Mouse (Mus musculus) megakaryocyte, embryonic 14.5 days (primary cell): Measurements from ENCODE around the gene Npepps. TPM values are rescaled to one million over a fixed set of nuclear protein-coding genes. Genes with fewer than 3 reads are reported as not detected.

Experiments
- H3K27me3 ChIP-seq: replicated peaks from 2 replicates; pipeline ENCODE3; 2012; ENCODE audit warnings: inconsistent platforms
- H3K36me3 ChIP-seq: replicated peaks from 2 replicates; pipeline ENCODE3; 2012; ENCODE audit warnings: low read length, inconsistent platforms, mixed read lengths
- H3K4me1 ChIP-seq: 2 replicates; pipeline ENCODE4 v1.6.1; 2012; ENCODE audit warnings: inconsistent platforms
- H3K4me3 ChIP-seq: replicated peaks from 2 replicates; pipeline ENCODE3; 2012; ENCODE audit warnings: moderate library complexity, mild to moderate bottlenecking, inconsistent platforms
- H3K9me3 ChIP-seq: 2 replicates; pipeline ENCODE4 v1.6.1; 2012; ENCODE audit warnings: inconsistent platforms
- FLI1 ChIP-seq: IDR thresholded peaks from 2 replicates; pipeline ENCODE4 v1.6.1; 2012; ENCODE audit warnings: low read length, inconsistent platforms, mixed read lengths
- GATA1 ChIP-seq: IDR thresholded peaks from 3 replicates; pipeline ENCODE4 v1.6.1; 2012; ENCODE audit warnings: mixed read lengths, low read length, inconsistent platforms, borderline replicate concordance
- polyA plus RNA-seq: library from polyadenylated mRNA; stranded (reverse); fragments of >175 nt; gene quantifications from 2 replicates; pipeline ENCODE4 v1.2.3, GENCODE M21; 2012; ENCODE audit warnings: low replicate concordance; ENCODE audit not compliant: insufficient read depth

Npepps gene
- polyA plus RNA-seq, 1 experiment = 50.1 TPM

GRCm38 (mm10) chr11:97246510-97247159 is 33.8 kb downstream of the Npepps start:
- H3K9me3 ChIP-seq = no peaks in the 10 kb centered on the region
- H3K4me1 ChIP-seq = peaks cover 17% of the 10 kb centered on the region
- no peaks in the 10 kb centered on the region for H3K27me3 ChIP-seq
- H3K4me3 ChIP-seq = no peak overlapping the region
- peaks cover 75% of the 10 kb centered on the region for H3K36me3 ChIP-seq
- TF ChIP-seq FLI1 (no peak), GATA1 (no peak)

DNA sequence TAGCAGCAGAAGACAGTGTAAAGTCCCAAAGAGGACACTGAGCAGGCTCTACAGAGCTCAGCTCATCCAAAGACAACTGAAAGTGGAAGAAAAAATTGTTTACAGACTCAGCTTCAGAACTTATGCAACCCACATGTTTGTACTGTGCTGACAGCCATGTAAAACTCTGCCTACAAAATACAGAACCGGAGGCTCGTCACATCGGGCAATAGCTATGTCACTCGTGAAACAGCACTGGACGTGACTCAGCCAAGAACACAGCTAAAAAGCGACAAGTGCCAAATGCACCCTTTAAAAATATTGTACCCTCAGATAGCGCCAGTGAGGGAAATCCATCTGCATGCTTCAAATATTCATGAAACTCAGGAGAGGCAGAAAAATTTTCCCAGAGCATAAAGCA is 39.1 kb downstream of the Npepps start:
- H3K4me1 ChIP-seq = peaks cover 29% of the 10 kb centered on the region
- TF ChIP-seq GATA1 (no peak), FLI1 (no peak)
- no peaks in the 10 kb centered on the region for H3K9me3 ChIP-seq
- peak overlapping the region; percentile 33 for H3K4me3 ChIP-seq
- H3K36me3 ChIP-seq = peaks cover 83% of the 10 kb centered on the region
- H3K27me3 ChIP-seq = no peaks in the 10 kb centered on the region

GRCm38 (mm10) chr11:97237976-97238375 is 42.5 kb downstream of the Npepps start:
- Histone ChIP-seq H3K9me3 (no peaks in the 10 kb centered on the region), H3K27me3 (no peaks in the 10 kb centered on the region), H3K36me3 (peaks cover 86% of the 10 kb centered on the region), H3K4me3 (no peak overlapping the region), H3K4me1 (peaks cover 23% of the 10 kb centered on the region)
- TF ChIP-seq GATA1 = no peak
- TF ChIP-seq FLI1 = no peak

GRCm38 (mm10) chr11:97232436-97232835 is 48.0 kb downstream of the Npepps start:
- no peak overlapping the region for H3K4me3 ChIP-seq
- peaks cover 93% of the 10 kb centered on the region for H3K36me3 ChIP-seq
- H3K4me1 ChIP-seq = no peaks in the 10 kb centered on the region
- no peaks in the 10 kb centered on the region for H3K9me3 ChIP-seq
- no peak for TF ChIP-seq FLI1
- TF ChIP-seq GATA1 = no peak
- H3K27me3 ChIP-seq = no peaks in the 10 kb centered on the region

- TF ChIP-seq GATA1 = no peak
- no peak for TF ChIP-seq FLI1
- Histone ChIP-seq H3K36me3 (peaks cover 94% of the 10 kb centered on the region), H3K9me3 (no peaks in the 10 kb centered on the region), H3K4me3 (no peak overlapping the region), H3K27me3 (no peaks in the 10 kb centered on the region), H3K4me1 (no peaks in the 10 kb centered on the region)
These were observed 51.0 kb downstream of the Npepps start for GRCm38 (mm10) chr11:97229396-97229795.

DNA sequence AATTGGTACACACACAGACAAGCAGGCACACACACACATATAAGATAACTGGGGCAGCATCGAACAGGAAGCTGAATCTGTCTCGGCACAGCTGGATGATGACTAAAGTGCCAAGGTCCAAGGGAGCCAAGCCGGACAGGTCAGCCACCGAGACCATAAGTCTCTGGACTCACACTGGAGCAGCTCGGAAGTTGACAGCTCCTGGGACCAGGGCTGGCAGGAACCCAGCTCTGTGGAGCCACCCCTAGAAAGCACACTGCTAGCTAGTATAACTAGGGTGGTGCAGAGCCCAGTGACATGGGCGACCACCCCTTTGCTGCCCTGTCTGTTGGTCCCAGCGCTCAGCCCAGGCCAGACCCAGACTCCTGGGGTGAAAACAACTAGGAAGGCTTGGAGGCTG is 51.5 kb downstream of the Npepps start:
- TF ChIP-seq FLI1 (no peak), GATA1 (no peak)
- no peaks in the 10 kb centered on the region for H3K9me3 ChIP-seq
- H3K4me1 ChIP-seq = no peaks in the 10 kb centered on the region
- H3K4me3 ChIP-seq = no peak overlapping the region
- H3K27me3 ChIP-seq = no peaks in the 10 kb centered on the region
- H3K36me3 ChIP-seq = peaks cover 94% of the 10 kb centered on the region

- Histone ChIP-seq H3K9me3 (no peaks in the 10 kb centered on the region), H3K4me1 (no peaks in the 10 kb centered on the region), H3K4me3 (no peak overlapping the region), H3K36me3 (peaks cover 95% of the 10 kb centered on the region), H3K27me3 (no peaks in the 10 kb centered on the region)
- TF ChIP-seq FLI1 (no peak), GATA1 (no peak)
These were observed 54.3 kb downstream of the Npepps start for GRCm38 (mm10) chr11:97226131-97226530.

DNA sequence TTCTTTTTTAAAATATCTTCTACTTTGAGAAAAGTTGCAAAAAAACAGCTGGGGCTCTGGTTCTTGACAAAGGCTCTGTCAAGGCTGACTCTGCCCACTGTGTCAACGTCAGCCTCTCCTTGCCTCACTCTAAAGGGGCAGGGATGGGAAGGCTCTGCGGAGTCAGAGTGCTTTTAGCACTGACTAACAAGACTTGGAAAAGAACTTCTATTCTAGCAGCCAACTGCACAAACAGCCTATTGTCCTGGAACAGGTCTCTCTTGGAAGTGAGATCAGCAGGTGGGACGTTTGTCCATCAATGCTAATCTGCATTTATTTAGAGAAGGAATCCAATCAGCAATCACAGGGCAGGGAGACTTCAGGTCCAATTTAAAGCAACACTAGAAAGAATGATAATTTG is 57.0 kb downstream of the Npepps start:
- H3K4me1 ChIP-seq = no peaks in the 10 kb centered on the region
- no peaks in the 10 kb centered on the region for H3K27me3 ChIP-seq
- TF ChIP-seq FLI1 = no peak
- TF ChIP-seq GATA1 = no peak
- H3K4me3 ChIP-seq = no peak overlapping the region
- H3K9me3 ChIP-seq = no peaks in the 10 kb centered on the region
- peaks cover 95% of the 10 kb centered on the region for H3K36me3 ChIP-seq

DNA sequence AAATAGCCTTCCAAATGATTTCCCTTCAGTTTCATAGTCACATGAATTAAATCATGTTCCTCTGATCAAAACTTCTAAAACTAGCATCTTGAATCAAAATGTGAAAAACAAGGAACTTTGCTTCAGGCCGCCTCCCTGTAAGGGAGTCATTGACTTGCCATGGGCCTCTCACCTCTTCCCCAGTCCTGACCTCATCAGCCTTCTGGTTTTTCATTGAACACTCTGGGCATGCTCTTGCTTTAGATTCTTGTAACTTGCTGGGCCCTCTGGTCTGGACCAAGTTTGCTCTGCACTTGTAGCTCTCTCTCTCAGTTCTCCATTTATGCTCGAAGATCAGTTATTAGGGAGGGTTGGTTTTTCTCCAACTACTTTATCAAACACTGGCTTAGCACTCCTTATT is 58.8 kb downstream of the Npepps start:
- Histone ChIP-seq H3K36me3 (peaks cover 95% of the 10 kb centered on the region), H3K4me3 (no peak overlapping the region), H3K9me3 (no peaks in the 10 kb centered on the region), H3K4me1 (no peaks in the 10 kb centered on the region), H3K27me3 (no peaks in the 10 kb centered on the region)
- TF ChIP-seq FLI1 (no peak), GATA1 (no peak)

DNA sequence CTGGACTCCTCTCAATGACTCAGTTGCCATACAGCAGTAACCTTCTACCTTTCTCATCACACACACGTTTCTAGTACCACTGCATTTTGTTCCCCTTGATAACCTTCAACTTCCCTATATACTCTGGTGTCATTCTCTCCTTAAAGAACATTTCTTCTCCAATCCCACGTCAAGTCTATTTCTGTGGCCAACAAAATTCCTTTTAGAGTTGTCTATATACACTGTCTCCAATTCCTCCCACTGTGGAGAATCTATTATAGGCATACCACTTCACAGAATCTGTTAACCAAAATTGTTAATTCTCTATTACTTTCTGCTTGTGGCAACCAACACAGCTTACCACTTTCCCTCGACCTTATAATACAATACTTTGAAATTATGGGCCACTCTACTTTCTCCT is 60.2 kb downstream of the Npepps start:
- Histone ChIP-seq H3K36me3 (peaks cover 93% of the 10 kb centered on the region), H3K4me3 (no peak overlapping the region), H3K27me3 (no peaks in the 10 kb centered on the region), H3K9me3 (no peaks in the 10 kb centered on the region), H3K4me1 (no peaks in the 10 kb centered on the region)
- TF ChIP-seq GATA1 (no peak), FLI1 (no peak)

DNA sequence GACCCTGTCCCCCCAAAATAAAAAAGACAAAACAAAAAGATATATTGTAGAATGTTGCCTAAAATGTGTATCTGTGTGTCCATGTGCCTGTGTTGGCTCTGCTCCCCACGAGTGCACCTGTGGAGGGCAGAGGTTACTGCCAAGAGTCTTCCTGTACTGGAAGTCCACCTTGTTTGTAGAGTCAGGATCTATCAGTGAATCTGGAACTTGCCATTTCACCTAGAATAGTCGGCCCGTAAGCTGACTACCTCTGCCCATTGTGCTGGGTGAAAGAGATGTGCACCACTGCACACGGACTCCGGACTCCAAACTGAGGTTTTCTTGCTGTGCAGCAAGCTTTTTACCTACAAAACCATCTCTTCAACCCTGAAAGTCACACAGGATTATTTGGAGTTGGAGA is 66.0 kb downstream of the Npepps start:
- H3K36me3 ChIP-seq = peaks cover 96% of the 10 kb centered on the region
- H3K27me3 ChIP-seq = no peaks in the 10 kb centered on the region
- no peak for TF ChIP-seq FLI1
- no peak for TF ChIP-seq GATA1
- no peak overlapping the region for H3K4me3 ChIP-seq
- peaks cover 3% of the 10 kb centered on the region; the same call in 1 of the 2 replicates for H3K4me1 ChIP-seq
- H3K9me3 ChIP-seq = no peaks in the 10 kb centered on the region
